Mouse (Mus musculus): ENCODE results near the gene B4galt5.
A peak's percentile ranks its signal among the peaks of the same experiment; 100 is the strongest.

Gene B4galt5

DNA sequence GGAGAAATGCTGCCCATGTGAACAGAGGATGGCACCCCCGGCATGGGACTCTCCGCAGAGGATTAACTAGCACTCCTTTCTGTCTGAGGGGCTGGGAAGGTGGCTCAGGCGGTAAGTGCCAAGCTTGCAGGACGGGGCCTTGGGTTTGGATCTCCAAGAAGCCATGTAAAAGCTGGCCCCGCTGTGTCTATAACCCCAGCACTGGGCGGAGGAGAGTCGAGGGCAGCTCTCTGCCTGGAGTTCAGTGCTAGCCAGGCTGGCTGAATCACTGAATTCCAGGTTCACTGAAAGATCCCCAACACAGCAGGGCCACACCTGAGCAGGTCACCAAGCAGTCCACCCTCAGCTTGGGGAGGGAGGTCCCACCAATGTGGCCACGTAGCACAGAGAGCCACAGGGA lies 45.8 kb downstream of the B4galt5 start:
- DNase-seq (ENCODE audit: low read depth) = no peak

DNA sequence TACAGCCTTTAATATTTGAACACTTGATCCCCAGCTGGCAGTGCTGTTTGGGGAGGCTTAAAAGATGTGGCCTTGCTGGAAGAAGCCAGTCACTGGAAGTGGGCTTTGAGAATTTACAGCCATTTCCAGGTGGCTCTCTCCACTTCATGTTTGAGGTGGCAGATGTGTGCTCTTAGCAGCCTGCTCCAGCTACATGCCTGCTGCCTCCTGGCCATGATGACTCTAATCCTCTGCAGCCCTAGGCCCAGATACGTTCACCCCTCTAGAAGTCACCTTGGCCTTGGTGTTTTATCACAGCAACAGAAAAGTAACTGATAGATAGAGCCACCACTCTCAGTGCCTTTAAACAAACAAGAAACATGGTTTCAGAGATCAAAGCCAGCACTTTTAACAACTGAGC lies 46.3 kb downstream of the B4galt5 start:
- no peak for DNase-seq (ENCODE audit: low read depth)

DNA sequence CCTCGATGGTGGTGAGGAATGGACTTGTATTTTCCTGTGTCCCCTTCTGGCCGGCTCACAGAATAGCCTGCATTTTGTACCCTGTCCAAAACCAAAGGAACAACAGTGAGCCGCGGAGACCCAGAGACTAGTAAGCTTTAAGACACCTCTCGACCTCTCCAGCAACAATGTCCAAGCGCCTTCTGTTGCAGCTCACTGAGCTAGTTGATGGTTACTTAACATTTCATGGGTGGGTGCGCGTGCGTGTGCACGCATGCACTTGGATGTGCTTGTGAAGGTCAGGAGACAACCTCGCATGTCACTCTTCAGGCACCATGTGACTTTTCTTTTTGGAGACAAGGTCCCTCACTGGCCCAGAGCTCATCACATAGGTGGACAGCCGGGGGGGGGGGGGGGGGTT lies 47.0 kb downstream of the B4galt5 start:
- DNase-seq (ENCODE audit: low read depth) = no peak

DNA sequence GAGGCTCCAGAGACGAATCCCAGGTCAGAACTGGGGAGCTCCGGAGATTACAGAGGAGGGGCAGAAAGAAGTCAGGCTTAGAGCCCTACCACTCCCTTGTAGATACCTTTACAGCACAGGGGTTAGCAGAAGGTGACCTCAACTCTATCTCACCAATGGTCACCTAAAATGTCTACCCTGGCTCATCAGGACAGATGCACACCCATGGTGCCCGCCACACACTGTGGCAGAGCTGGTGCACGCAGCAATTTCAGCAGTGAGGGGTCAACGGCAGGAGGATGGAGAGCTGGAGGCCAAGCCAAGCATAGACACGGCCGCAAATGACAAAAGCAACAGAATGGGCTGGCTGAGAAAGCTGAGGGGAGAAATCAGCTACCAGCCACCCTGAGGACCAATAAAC lies 47.4 kb downstream of the B4galt5 start:
- no peak for DNase-seq (ENCODE audit: low read depth)

DNA sequence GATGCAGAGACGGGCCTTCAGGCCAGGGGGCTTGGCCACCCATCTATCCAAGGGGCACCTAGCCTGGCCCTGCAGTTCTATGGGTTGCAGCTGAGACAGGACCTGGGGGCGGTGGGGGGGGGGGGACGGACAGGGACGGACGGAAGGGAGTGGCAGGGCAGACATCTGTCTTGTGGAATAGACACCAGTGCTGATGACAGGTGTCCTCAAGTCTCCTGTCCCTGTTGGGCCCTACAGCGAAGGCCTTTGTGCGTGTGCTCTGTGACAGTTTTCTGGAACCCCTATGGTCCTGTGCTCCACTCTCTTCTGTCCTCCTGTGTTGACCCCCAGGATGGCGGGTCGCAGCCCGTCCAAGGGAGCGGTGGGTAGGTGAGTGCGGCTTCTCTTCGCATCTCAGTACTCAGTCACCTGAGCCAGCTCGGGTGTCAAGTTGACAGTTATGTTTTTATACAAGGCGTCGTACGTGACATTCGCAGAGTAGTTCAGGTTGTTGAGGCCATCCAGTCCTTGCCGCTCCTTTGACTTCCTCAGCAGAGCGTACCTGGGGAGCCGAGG lies 48.0 kb downstream of the B4galt5 start:
- DNase-seq (ENCODE audit: low read depth) = no peak

DNA sequence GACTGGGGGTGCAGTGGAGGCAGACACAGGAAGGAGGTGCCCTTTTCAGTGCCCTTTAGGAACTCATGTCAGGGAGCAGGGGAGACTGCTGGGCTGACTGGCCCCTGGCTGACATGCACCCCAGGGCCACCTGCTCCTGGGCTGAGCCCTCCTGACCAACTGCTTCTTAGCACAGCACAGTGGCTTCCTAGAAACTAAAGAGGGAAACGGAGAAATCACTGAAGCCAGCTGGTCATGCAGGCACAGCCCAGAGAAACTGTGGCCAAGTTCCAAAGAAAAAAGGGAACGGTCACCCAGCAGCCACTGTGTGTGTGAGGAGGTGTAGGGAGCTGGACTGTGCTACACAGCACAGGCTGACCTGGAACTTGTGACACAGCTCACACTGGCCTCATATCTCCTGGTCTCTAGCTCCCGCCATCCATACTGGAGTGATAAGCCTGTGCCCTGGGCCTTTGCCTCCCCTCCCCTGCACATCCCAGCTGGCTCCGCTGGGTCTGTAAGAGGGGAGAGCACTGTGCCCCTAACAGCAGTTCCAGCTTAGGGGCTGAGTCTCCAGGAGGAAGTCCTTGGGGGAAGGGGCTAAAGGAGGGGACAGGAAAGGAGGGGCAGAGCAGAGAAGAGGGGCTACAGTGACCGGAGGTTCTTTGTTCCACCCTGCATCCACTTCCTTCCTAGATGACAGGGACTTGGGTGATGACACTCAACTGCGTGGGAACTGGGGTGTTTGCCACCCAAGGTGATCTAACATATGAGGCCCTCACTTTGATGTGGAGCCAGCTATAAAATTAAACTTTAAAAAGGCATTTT lies 48.9 kb downstream of the B4galt5 start:
- no peak for DNase-seq (ENCODE audit: low read depth)

- DNase-seq (ENCODE audit: low read depth) = no peak
Measured at GRCm38 (mm10) chr2:167298729-167299705, 50.0 kb downstream of the B4galt5 start.

- DNase-seq (ENCODE audit: low read depth) = no peak
Measured at GRCm38 (mm10) chr2:167297985-167298384, 51.0 kb downstream of the B4galt5 start.

- no peak for DNase-seq (ENCODE audit: low read depth)
Measured at GRCm38 (mm10) chr2:167294926-167295325, 54.1 kb downstream of the B4galt5 start.

- no peak for DNase-seq (ENCODE audit: low read depth)
Measured at GRCm38 (mm10) chr2:167294216-167294615, 54.8 kb downstream of the B4galt5 start.

DNA sequence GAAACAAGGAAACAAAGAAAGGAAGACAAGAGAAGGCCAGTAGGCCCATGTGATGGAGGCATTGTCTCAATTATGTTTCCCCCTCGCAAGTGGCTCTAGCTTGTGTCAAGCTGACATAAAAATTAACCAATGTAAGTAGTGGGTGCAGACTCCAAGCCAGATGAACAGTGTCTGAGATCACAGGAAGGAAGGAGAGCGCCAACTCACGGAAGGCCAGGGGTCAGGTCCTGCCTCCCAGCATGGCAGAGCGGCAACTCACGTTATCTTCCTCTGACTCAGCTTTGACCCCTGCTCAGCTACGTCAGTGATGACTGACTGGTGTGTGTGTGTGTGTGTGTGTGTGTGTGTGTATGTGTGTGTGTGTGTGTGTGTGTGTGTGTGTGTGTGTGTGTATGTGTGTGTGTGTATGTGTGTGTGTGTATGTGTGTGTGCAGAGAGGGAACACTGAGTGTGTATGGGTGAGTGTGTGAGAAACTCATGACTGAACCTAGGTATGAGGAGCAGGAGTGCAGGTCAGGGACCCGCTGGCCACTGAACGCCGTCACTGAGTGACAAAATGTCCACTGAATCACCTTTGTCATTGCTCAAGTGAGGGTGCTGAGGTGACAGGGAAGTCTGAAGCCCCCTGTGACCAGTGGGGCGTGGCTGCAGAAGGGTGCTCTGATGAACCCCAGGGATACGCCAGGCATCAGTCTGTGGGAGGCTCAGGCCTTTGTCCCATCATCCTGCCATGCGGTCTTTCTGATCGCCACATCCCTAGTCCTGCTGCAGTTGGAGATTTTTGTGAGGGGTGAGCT lies 55.5 kb downstream of the B4galt5 start:
- peak; percentile 55 for DNase-seq (ENCODE audit: low read depth)

DNA sequence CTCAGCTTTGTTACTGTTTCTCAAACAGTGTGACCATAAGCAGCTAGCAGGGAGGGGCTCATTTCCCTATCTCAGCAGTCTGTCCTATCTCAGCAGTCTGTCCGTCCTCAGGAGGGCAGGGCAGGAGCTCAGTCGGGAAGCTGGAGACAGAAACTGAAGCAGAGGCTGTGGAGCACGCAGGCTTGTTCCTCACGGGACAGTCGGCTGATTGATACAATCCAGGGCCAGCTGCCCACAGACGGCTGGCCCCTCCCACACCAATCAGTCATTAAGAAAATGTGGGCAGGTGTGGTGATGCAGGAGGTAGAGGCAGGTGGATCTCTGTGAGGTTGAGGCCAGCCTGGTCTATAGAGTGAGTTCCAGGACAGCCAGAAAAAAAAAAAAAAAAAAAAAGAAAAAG lies 56.1 kb downstream of the B4galt5 start:
- no peak for DNase-seq (ENCODE audit: low read depth)

GRCm38 (mm10) chr2:167292151-167292591 lies 56.8 kb downstream of the B4galt5 start:
- DNase-seq (ENCODE audit: low read depth) = no peak

GRCm38 (mm10) chr2:167291656-167292055 lies 57.3 kb downstream of the B4galt5 start:
- no peak for DNase-seq (ENCODE audit: low read depth)

DNA sequence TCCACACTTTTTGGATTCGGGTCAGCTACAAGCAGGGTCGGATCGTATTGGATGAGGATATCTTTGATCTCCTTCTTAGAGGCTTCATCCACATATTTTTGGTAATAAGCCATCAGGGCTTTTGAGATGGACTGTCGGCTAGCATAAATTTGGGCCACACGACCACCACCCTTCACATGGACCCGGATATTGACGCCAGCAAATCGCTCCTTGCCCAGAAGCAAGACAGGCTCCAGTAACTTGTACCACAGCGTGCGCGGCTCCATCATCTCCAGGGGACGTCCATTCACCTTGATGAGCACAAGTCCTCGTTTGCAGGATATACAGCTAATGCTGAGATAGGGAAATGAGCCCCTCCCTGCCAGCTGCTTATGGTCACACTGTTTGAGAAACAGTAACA lies 67.5 kb downstream of the B4galt5 start:
- DNase-seq (ENCODE audit: low read depth) = no peak

DNA sequence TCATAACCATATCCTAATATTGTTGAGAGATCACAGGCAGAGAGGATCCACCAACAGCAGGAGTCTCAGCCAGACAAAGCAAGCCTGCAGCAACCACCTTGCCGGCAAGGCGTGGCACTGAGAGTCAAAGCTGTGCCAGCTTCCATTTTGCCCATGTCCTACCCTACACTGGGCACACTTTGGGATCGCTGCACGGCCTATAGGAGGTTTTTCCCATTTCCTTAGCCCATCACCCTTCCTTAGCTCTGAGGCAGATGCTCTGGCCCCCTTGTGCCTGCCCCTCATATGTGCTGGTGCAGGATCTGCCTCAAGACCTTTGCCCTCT lies 68.0 kb downstream of the B4galt5 start:
- DNase-seq (ENCODE audit: low read depth) = no peak

GRCm38 (mm10) chr2:167280090-167280985 lies 68.6 kb downstream of the B4galt5 start:
- peak; percentile 82 for DNase-seq (ENCODE audit: low read depth)

GRCm38 (mm10) chr2:167278751-167279526 lies 70.0 kb downstream of the B4galt5 start:
- DNase-seq (ENCODE audit: low read depth) = peak; percentile 80

DNA sequence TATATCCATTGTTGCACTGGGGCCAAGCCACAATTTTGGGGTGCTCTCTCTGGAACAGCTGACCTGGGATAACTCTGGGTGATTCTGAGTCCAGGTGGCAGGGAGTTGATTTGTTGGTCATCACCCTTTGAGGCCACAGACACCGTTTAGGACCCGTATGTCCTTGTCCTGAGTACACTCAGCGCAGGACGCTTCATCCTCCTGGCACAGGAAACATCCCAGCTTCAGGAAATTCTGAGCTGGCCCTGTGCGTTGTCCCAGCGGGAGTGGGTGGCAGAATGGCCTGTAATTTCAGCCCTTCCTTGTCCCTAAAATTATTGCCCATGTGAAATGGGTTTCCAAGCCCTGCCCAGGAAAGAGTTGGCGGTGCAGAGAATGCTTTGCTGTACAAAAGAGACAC lies 71.0 kb downstream of the B4galt5 start:
- no peak for DNase-seq (ENCODE audit: low read depth)

GRCm38 (mm10) chr2:167277026-167277425 lies 72.0 kb downstream of the B4galt5 start:
- DNase-seq (ENCODE audit: low read depth) = no peak
